Mouse (Mus musculus) gastrocnemius, postnatal 36 days (tissue): Measurements from ENCODE around the gene Nid2. TPM values are rescaled to one million over a fixed set of nuclear protein-coding genes. Genes with fewer than 3 reads are reported as not detected.
A peak's percentile ranks its signal among the peaks of the same experiment; 100 is the strongest.

ENCODE experiments used
- DNase-seq, 2 experiments: peaks; one replicate each; pipeline ENCODE4 v3.0.0; 2022
- intact Hi-C: fragments of 180-260 bp; cut with DNase I; formaldehyde crosslinking; loops from one replicate; pipeline ENCODE4 v1.15.1; 2025
- total RNA-seq, 2 experiments: library from RNA; stranded (reverse); gene quantifications; 2 replicates each; pipeline ENCODE4 v1.2.3; 2021

Gene Nid2
- total RNA-seq, 2 experiments from 2014 or later: 9.1 to 11.5 TPM

DNA sequence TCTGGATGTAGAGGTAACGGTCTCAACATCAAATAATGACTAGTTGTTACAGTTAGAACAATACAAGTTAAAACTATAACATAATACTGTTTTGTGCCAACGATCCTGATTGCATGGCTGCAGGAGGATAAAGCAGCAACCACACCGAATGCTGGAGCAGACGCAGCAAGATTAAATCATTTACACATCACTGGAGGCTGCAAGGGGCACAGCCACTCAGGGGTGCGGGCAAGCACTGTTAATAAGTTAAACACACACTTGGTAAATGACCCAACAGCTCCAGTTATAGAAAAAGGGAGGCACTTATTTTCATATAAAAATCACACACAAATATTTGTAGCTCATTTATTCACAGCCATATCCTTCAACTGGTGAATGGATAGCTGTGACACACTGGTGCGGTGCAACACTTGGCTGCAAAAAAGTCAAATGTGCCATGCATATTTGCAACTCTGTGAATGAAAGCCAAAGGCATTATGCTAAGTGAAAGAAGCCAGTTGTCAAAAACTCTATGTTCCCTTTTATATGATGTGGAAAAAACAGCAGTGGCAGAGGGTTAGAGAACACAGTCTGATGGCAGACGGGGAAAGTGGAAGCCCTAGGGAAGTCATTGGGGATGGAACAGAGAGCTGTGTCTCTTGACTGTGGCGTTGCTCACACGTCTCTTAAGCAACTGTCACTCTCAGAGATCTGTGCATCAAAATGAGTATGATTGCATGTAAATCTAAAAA is 11.5 kb upstream of the Nid2 start:
- intact Hi-C loops: no loop called here
- no peak for DNase-seq

DNA sequence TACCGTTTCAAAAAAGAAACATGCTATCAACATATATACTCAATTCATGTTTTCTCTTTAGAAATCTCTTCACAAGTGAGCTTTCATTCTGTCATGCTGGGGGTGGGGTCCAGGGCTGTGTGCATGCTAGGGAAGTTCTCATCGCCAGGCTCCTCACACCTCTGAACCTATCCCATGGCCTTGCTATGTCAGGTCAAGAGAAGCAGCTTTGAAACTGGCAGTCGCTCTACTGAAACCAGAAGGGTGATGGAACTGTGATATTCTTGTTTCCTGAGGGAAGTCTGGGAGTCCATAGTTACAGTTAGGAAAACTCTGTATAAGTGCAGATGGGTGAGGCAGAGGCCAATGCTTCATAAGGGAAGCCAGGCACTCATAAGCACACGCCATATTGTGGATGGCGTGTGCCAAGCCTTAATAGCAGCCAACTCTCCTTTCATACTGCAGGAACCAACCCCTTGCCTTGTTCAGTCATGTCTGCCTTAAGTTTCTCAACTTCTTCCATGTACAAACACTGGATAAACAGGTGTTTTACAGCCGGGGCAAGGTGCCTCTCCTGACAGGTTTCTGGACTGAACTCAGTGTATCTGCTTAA is 10.8 kb upstream of the Nid2 start:
- DNase-seq: no peak
- intact Hi-C loops: no loop called here

DNA sequence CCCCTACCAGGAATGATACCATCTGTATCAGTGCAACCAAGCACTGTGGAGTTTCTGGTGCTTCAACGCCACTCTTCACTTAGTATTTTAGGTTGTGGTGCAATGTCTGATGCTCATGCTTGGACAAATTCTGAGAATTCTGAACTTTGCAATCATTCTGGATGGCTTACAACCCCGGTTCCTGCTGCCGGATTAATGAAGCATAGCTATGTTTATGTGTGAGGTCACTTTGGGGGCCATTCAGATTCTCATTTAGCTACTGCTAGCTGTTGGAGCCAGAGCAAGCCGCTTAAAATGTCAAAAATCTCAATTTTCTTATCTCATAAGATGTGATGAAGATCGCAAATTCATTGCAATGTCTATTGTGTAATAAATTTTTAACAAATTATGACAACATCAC is 6.2 kb upstream of the Nid2 start:
- DNase-seq: no peak
- intact Hi-C loops: loop anchor here (5.0 kb wide), 1 partner anchor 38 kb away; no protein-coding TSS in a partner anchor

DNA sequence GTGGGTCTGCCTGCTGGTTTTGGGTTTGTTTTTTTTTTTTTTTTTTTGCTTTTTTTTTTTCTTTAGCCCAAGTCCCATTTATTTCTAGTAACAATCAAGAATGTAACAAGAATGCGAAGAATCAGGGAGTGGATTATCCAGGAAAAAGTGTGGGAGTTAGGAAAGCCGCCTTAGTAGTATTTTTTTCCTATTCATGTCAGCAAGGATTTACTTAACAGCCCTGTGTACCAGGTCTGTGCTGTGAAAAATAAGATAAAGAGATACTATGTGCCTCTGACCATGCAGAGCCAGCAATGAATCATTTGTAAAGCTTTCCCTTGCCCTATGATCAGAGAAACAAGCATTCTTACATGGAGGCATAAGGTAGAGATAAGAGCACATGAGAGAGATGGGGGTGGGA is 4.8 kb upstream of the Nid2 start:
- DNase-seq: no peak
- intact Hi-C loops: loop anchor here (5.0 kb wide), 1 partner anchor 39 kb away; no protein-coding TSS in a partner anchor

DNA sequence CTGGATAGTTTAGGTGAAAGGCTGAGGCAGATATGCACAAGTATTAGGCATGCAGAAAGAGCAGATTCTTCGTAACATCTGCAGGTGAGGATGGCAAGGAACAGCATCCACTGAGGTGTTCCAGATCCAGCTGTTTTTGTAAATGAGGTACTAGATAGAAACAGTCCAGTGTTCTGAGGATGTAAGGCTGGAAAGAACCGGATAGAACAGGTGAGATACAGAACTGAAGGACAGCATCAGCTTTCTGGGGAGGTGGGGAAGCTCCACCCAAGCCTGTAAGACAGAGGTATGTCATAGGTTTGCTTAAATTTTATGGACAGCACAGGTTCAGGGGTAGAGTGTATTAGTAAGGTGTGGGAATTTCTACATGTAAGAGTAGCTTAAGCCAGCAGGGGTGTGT is 4.3 kb upstream of the Nid2 start:
- intact Hi-C loops: loop anchor here (5.0 kb wide), 1 partner anchor 39 kb away; no protein-coding TSS in a partner anchor
- DNase-seq: no peak

DNA sequence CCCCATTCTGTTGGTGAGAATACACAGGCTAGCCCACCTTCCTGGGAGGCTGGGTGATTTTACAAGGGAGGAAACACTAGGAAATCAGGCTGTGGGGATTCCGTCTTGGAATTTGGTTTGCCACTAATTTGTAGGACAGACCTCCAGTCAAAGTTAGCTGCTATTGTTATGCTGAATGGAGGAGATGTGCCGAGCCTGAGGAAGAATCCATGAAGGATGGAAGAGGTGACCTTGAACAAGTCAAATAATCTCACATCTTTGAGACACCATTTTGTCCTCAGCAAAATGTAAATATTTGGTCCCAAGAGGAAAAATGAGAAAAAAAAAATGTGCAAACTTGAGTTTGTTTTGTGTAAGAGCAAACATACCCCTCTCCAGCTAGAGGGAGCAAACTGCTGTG is 1.3 kb upstream of the Nid2 start:
- intact Hi-C loops: loop anchor here (5.0 kb wide), 2 partner anchors 42 to 73 kb away; partner anchors contain the start of gene Rtraf

DNA sequence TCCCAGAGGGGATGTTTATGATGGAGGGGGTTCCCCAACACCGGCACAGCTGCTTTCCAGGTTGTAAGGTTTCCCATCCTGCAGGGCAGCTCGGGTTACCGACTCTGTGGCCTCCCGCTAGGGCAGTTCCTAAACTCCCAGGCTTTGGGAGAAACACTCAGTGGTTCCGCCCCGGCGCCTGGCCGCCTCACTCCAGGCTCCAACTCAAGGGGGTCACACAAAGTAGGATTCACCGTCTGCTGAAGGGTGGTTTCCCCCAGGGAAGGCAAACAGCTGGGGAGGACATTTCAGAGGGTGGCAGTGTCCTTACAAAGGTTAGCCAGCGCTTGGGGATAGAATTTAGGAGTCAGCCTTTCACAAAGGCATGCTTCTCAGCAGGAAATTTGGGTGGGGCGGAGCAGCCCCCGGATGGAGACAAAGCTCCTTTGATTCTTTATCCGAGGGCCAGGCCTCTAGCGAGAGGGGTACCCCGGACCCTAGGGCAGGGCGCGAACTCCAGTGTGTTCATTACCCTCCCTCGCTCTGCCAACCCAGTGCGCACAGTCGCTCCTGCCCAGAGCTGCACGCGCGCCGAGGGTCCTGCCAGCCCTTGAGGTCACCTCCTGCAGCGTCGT is 547 bp upstream of the Nid2 start:
- intact Hi-C loops: loop anchor here (5.0 kb wide), 1 partner anchor 72 kb away; the partner anchor contains the start of gene Rtraf
- peak; percentile 19 to 40 for DNase-seq

More for the DNA sequence above, 1.3 kb upstream of the Nid2 start:
- no peak for DNase-seq

DNA sequence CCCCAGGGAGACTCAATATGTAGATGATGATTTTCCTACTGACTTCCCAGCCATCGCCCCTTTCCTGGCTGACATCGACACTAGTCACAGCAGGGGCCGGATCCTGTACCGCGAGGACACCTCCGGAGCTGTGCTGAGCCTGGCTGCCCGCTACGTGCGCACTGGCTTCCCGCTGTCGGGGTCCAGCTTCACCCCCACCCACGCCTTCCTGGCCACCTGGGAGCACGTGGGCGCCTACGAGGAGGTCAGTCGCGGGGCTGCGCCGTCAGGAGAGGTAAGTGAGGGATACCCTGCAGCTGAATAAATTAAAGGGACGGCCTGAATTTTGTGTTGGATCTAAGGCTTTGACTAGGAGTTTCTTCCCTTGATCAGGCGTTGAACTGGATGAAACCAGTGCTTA is 1.2 kb downstream of the Nid2 start:
- no peak for DNase-seq
- intact Hi-C loops: loop anchor here (5.0 kb wide), 1 partner anchor 70 kb away; the partner anchor contains the start of gene Rtraf

DNA sequence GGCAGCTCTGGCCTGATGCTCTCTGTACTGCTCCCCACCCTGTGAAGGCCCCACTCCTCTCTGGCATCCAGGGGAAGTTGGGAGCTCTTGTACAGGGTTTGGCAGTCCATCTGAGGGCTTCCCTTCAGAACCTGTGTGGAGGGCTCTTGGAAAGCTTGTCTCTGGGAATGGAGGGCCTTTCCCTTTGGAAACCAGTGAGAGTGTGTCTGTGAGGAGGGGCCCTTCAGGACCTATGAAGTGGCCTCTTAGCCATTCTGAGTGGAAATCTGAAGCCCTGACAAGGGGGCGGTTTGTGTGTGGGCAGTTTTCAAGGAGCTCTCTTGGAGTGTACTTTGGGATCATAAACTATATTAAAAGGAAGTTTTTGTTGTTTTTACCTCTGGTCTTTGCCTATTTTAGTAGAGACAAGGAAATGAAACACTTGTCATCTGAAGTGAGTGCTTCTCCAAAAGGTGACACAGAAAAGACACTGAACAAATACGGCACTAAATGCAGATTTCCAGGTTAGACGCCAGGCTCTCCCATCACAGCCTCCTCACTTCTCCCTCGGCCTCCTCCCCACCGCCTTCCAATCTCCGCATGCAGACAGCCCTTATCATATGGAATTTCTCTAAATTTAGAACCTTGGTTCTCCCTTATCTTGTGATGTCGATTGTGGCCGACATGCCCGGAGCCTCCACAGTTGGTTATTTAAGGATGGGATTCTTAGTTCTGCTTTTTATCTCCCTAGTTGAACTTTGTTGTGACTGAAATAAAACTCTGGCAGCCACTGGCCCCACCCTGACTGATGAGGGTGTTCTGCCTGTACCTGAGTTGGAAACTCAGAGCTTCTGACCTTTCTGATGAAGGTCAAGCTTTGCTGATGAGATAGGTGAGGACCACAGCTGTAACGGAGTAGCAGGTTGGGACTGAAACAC is 8.5 kb downstream of the Nid2 start:
- no peak for DNase-seq
- intact Hi-C loops: no loop called here

DNA sequence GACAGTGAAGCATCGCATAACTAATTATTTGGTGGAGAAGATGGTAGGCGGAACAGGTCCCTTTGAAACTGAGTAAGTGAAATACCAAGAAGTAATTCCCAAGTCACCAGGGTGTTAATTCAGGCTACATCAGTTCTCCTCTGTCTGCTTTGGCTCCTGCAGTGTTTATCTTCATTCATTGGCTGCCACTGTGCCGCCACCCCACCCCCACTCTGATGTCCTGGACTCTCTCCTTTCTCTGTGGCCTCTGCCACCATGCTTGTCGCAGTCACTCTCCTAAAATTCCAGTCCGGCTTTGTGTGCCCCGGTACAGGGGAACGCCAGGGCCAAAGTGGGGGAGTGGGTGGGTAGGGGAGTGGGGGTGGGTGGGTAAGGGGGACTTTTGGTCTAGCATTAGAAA is 9.7 kb downstream of the Nid2 start:
- DNase-seq: no peak

DNA sequence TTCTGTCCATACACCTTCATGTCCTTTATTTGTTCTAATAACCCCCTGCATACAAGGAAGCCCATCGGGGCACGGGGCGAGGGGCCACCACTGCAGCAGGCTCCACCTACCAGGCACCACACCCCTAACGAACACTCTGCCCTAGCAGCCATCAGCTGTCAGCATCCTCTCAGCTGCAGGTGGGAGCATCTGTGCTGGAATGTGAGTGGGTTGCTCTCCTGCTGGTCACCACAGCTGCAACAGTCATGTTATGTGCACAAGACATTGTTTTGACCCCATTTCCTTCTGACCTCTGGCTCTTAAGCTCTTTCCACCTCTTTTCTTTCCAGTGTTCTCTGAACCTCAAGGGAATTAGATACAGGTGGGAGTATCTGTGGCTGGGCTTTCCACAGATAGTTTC is 10.9 kb downstream of the Nid2 start:
- intact Hi-C loops: no loop called here
- no peak for DNase-seq

More for the DNA sequence above, 9.7 kb downstream of the Nid2 start:
- intact Hi-C loops: no loop called here

DNA sequence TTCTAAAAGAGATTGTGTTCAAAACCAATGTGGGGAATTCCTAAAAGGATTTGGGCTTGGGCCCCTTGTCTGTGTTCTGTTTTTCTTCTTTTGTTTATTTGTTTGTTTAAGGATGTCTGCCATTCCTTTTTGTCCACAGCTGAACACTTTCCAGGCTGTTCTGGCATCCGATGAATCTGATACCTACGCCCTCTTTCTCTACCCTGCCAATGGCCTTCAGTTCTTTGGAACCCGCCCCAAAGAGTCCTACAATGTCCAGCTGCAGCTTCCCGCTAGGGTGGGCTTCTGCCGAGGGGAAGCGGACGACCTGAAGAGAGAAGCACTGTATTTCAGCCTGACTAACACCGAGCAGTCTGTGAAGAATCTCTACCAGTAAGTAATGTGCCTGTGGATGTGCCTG is 12.5 kb downstream of the Nid2 start:
- DNase-seq: no peak
- intact Hi-C loops: no loop called here

DNA sequence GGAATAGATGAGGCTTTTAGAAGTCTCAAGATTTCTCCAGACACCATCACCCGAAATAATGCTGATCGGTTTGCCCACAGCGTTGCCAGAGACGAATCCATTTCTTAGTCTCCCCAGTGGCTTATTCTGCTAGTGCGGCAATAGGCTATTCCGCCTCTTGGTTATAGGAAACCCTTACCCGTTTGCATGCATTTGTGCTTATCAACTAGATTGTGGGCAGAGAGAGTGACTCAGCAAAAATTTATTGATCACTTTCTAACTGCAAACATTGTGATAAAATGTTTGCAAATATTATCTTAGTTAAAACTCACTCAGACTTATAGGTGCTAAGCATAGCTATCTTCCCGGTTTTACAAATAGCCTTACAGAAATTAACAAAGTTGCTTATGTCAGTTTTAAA is 13.3 kb downstream of the Nid2 start:
- DNase-seq: no peak
- intact Hi-C loops: no loop called here

DNA sequence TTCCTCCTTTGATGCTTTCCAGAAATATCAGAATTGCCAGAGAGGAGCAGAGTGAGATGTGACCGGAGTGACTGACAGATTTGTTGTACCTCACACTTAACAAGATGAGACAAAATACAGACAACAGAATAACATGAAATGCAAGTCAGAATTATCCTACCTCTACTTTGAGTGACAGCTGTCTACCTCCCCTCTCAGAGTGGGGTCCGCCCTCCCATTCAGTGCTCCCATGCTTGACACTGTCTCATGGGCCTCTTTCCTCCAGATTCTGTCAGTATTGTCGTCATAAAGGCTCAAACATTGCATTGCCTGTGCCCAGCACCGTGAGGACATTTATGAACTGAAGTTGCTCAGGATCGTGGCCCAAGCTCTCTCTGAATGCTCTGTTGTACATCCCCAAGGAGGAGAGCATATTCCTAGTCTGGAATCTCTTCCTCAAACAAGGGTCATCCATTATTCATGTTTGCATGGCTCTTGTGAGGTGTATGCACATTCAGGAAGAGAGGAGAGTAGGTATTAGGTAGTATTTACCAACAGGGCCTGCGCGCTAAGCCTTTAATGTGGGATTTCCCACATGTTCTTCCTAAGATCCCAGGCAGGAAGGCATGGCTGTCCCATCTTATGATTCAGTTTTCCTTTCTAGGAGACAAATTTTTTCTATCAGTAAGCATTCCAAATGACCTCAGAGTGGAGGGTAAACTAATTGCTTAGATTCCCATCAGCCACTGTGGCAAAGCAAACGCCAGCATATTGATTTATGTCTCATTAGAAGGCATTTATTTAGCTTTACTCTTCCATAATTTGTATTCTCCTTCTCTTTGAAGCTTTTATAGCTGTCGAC is 14.7 kb downstream of the Nid2 start:
- intact Hi-C loops: no loop called here
- no peak for DNase-seq

DNA sequence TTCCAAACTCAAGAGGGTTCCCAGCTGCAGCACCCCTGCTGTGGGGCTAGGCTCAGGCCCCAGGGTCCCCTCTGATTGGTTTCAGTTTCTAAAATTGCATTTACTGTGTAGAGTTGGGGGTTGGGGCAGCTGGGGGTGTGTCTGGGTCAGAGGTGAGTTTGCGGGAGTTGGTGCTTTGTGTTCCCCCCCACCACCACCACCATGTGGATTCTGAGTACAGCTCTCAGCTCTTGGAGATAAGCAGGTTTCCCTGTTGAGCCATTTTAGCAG is 15.2 kb downstream of the Nid2 start:
- DNase-seq: no peak
- intact Hi-C loops: no loop called here

DNA sequence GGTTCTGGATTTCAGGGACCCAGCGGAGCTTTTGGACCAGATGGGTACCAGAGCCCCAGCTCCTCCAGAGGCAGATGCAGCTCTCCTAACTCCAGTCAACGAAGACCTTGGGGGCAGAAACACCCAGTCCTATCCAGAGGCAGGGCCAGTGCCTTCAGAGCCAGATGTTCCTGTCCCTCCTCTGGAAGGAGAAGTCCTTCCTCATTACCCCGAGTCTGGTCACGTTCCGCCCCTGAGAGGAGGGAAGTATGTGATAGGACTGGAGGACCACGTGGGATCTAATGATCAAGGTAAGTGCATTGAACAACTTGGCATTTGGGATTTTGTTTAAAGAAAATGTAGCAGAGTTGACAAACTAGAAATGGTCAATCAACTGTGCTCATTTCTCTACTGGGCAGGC is 17.6 kb downstream of the Nid2 start:
- DNase-seq: no peak
- intact Hi-C loops: no loop called here

DNA sequence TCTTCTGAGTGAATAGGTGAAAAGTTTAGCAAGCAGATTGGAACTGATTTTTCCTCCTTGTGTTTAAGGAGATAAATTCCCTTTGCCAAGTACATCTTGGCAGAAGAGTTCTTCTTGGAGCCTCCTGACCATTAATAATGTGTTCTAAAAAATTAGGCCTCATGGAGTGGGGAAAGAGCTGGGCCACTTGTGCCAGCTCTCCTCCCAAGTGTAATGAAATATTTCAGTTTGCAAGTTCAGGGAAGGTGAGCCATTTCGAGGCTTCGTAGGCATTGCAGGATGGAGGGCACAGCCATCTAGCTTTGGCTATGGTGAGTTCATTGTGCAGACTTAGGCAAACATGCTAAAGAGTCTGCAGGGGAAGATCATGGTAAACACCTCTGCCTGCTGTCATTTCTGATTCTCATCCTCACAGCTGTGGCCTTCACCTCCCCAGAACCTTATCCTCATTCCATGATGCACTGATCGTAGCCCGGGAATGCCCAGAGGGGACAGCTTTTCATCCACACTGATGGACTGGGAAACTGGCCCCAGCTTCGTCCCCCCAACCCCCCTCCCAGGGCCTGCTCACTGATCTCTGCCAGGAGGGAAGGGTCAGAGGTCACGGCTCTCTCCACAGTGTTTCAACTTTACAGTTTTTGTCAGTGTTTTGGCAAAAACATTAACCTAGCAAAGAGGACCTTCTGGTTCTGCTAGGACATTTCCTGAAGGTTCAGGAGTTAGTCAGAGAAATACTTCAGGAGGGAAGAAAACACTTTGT is 18.6 kb downstream of the Nid2 start:
- intact Hi-C loops: loop anchor here (5.0 kb wide), 1 partner anchor 62 kb away; no protein-coding TSS in a partner anchor

DNA sequence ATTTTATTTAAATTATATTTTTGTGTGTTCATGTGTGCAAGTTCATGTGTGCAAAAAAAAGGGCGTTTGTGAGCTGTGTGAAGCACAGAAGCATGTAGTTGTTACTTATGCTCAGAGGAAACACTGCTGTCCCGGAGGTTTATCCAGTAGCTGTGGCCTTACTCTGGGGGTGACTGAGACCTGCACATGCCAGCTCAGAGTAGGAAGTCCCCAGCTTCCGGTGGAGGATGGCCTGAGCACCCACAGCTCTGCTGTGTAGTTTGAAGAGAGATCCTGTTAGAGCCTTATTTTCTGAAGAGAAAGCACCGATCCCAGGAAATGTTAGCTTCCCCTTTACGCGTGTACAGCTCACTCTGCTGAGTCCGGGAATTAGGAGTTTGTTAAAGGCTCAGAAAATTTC is 20.1 kb downstream of the Nid2 start:
- intact Hi-C loops: loop anchor here (5.0 kb wide), 1 partner anchor 64 kb away; no protein-coding TSS in a partner anchor

More for the DNA sequence above, 18.6 kb downstream of the Nid2 start:
- DNase-seq: peak; percentile 41 to 55

More for the DNA sequence above, 20.1 kb downstream of the Nid2 start:
- no peak for DNase-seq
